Mouse (Mus musculus) erythroblast, embryonic 14.5 days (primary cell): ENCODE results near the gene Gemin5.

Experiments used
- GATA1 ChIP-seq: IDR thresholded peaks from 2 replicates; pipeline ENCODE4 v1.6.1; 2012; ENCODE audit warnings: low read length, inconsistent platforms, mixed read lengths
- TAL1 ChIP-seq: IDR thresholded peaks from 3 replicates; pipeline ENCODE4 v1.6.1; 2012; ENCODE audit warnings: low read length, inconsistent platforms, mixed read lengths

DNA sequence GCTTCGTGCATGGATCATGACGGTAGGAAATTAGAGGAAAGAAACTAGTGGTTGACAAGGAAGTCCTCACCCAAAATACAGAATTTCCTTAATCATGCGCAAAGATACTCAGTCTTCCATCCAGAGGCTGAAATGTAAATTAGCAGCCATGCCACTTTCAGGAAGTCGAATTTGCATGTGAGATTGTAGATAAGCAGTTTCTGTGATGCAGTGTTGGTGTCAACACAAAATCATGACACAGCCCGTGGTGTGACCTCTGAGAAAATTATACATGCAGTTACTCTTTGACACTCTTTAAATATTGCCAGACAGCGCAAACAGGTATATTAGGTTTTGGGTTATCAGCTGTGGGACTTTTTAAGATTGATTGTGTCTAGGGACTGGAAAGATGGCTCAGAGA, 21.3 kb upstream of the Gemin5 start:
- no peak for TF ChIP-seq GATA1
- TF ChIP-seq TAL1 = no peak
